Mouse (Mus musculus) mesoderm, embryonic 11.5 days (tissue): ENCODE measurements around the gene Farp1.

Experiments
- DNase-seq: peaks from one replicate; pipeline ENCODE4 v3.0.0-alpha.2; 2012; ENCODE audit warnings: low read depth, low spot score

Farp1 gene

GRCm38 (mm10) chr14:121219226-121220039 is 184.4 kb downstream of the Farp1 start:
- DNase-seq = no peak

DNA sequence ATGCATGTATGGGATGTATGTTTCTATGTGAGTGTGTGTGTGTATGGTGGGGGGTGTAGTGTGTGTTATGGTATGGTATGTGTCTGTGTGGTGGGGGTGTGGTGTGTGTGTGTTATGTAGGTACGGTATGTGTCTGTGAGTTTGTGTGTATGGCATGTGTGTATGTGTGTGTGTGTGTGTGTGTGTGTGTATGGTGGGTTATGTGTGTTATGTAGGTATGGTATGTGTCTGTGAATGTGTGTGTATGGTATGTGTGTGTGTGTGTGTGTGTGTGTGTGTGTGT is 185.0 kb downstream of the Farp1 start:
- no peak for DNase-seq

- DNase-seq = no peak
Measured at GRCm38 (mm10) chr14:121220723-121221122, 185.7 kb downstream of the Farp1 start.

- no peak for DNase-seq
Measured at GRCm38 (mm10) chr14:121225804-121226203, 190.8 kb downstream of the Farp1 start.

- DNase-seq = no peak
Measured at GRCm38 (mm10) chr14:121229036-121229773, 194.2 kb downstream of the Farp1 start.

GRCm38 (mm10) chr14:121231232-121231631 is 196.2 kb downstream of the Farp1 start:
- DNase-seq = no peak

DNA sequence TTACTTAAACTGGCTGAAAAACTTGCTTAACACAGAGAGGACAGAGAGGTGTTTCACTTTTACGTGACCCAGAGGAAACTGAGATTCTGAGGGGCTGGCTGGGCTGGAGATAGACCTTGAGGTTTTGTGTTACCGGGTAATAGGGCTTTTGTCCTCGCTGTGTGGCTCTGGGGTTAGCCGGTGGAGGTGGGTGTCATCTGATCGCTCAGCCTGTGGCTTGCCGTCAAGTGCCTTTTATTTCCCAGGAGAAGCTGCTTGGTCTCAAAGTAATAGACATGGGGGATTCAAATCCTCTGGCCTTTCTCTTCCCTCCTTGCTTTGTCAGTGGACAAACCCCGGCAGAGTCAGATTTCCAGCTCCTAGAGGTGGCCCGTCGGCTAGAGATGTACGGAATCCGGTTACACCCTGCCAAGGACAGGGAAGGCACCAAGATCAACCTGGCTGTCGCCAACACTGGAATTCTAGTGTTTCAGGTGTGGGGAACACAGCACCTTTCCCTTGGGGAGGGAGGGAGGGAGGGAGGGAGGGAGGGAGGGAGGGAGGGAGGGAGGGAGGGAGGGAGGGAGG is 199.8 kb downstream of the Farp1 start:
- no peak for DNase-seq

GRCm38 (mm10) chr14:121236736-121237135 is 201.7 kb downstream of the Farp1 start:
- no peak for DNase-seq

GRCm38 (mm10) chr14:121238727-121239126 is 203.7 kb downstream of the Farp1 start:
- no peak for DNase-seq

DNA sequence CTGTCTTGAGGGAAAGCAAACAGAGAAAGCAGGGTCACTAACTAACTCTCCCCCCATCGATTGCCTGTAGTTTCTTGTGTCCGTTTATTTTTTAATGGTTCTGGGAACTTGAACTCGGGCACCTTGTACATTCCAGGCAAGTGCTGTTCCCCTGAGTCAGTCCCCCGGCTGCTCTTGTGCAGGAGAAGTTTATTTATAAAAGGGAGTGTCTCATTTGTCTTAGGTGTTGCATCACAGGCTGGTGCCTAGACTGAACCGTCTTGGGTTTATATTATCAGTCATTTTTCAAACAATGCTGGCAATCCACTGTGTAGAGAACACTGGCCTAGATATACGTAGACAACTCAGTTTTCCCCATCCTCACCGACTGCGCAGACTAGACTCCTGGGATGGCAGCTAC is 204.4 kb downstream of the Farp1 start:
- no peak for DNase-seq

GRCm38 (mm10) chr14:121244104-121244503 is 209.1 kb downstream of the Farp1 start:
- DNase-seq = no peak

GRCm38 (mm10) chr14:121246048-121246731 is 211.2 kb downstream of the Farp1 start:
- DNase-seq = no peak

- peak; percentile 69 for DNase-seq
Measured at GRCm38 (mm10) chr14:121247287-121247686, 212.3 kb downstream of the Farp1 start.

- no peak for DNase-seq
Measured at GRCm38 (mm10) chr14:121248346-121248745, 213.3 kb downstream of the Farp1 start.

DNA sequence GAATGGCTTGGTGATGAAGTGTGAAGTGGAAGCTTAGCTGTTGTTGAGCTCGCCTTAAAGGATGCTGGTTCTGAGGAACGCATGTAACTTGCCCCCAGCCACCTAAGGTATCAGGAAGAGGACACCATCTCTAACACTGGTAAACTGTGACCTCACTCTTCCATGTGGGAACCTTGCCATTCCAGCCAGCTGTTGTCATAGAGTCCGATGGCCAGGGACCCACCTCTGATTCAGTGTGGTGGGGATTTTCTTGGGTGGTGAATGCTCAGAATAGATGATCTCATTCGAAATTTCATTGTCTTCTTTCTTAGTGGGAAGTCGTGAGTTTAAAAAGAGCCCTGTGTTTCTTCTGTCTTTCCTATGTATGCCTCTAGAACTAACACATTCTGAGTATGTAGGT is 216.1 kb downstream of the Farp1 start:
- no peak for DNase-seq

GRCm38 (mm10) chr14:121251708-121252107 is 216.7 kb downstream of the Farp1 start:
- DNase-seq = no peak

DNA sequence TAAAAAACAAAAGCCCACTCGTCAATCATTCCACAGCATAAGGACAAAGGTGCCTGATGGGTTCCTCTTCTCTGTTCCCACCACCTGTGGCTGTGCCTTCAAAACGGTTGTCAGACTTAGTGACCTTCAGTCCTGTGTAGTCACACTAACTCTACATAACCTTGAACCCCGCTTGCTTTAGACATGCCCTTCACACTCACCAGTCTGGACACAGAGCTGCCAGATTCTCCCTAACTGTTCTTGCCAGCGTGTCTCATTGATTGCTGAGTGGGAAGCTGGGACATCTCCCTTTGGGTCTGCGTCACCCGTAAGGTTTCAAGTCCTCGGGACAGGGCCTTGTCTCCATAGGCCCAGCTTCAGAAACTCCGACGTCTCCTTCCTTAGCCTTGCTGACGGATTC is 217.5 kb downstream of the Farp1 start:
- no peak for DNase-seq

- DNase-seq = no peak
Measured at GRCm38 (mm10) chr14:121254869-121255268, 219.9 kb downstream of the Farp1 start.

- DNase-seq = no peak
Measured at GRCm38 (mm10) chr14:121255469-121255868, 220.5 kb downstream of the Farp1 start.

DNA sequence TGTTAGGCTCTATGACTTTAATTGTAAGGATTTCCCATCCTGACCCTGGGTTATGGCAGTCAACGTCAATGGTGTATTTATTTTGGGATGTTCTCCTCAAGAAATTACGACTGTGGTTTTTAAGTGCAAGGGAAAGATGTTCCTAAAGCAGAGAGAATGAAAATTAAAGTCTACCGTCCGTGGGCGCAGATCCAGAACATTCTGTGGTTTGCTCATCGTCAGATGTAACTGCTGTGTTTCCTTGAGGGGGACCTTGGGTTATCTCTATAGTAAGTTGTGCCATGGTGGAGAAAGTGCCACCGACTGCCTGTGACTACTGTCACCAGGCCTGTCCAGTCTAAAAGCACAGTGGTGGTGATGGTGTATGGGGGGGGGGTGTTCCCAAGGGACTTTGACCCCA is 221.9 kb downstream of the Farp1 start:
- no peak for DNase-seq

- DNase-seq = no peak
Measured at GRCm38 (mm10) chr14:121259332-121259731, 224.3 kb downstream of the Farp1 start.

- DNase-seq = peak; percentile 61
Measured at GRCm38 (mm10) chr14:121259789-121260188, 224.8 kb downstream of the Farp1 start.
